Mouse (Mus musculus): ENCODE data around the gene Ints4. TPM values are rescaled to one million over a fixed set of nuclear protein-coding genes. Genes with fewer than 3 reads are reported as not detected.
A peak's percentile ranks its signal among the peaks of the same experiment; 100 is the strongest.
"Not testable (repeated sequence)": the region's sequence is repeated elsewhere in the genome, so short reads cannot be mapped to it uniquely, and the experiment has no call there.

The Ints4 gene
- 64.5 and 69.7 TPM in 2 replicates for polyA plus RNA-seq (2016; fragmentation: Nextera tagmentation; extraction: Ambion mirVana)

GRCm38 (mm10) chr7:97480821-97481339 is at the start of gene Ints4:
TSS of gene Ints4 (plus strand) at chr7:97480956.
- peak within 1 kb of the TSS; percentile 77 for H3K4me3 ChIP-seq
- H3K27me3 ChIP-seq (ENCODE audit: low read depth, poor library complexity, severe bottlenecking): no peaks in the 10 kb centered on the region
- peaks cover 18% of the 10 kb centered on the region for H3K36me3 ChIP-seq
- H3K9me3 ChIP-seq (replicated peaks): no peaks in the 10 kb centered on the region
- DNase-seq (ENCODE audit: low spot score): peak; percentile 85
- H3K4me1 ChIP-seq: peaks cover 8% of the 10 kb centered on the region
- WGBS: under 1% methylated on average over 24 of the region's 24 CpGs
- peak within 1 kb of the TSS; percentile 82 for H3K27ac ChIP-seq

- H3K9me3 ChIP-seq (replicated peaks); H3K4me3 ChIP-seq; DNase-seq (ENCODE audit: low spot score); H3K27ac ChIP-seq; H3K36me3 ChIP-seq; H3K27me3 ChIP-seq (ENCODE audit: low read depth, poor library complexity, severe bottlenecking): not testable (repeated sequence)
- 85% methylated on average over 3 of the region's 3 CpGs for WGBS
- H3K4me1 ChIP-seq: peaks cover 22% of the 10 kb centered on the region
These were observed 47.2 kb upstream of the Ints4 start for GRCm38 (mm10) chr7:97433517-97433916.

GRCm38 (mm10) chr7:97434517-97434916 is 46.2 kb upstream of the Ints4 start:
- Histone ChIP-seq H3K4me1 (peaks cover 17% of the 10 kb centered on the region), H3K9me3 (replicated peaks) (no peaks in the 10 kb centered on the region), H3K27me3 (ENCODE audit: low read depth, poor library complexity, severe bottlenecking) (no peaks in the 10 kb centered on the region), H3K36me3 (no peaks in the 10 kb centered on the region), H3K27ac (no peak overlapping the region), H3K4me3 (no peak overlapping the region)
- WGBS: 92% methylated on average over 10 of the region's 10 CpGs
- DNase-seq (ENCODE audit: low spot score): no peak

- no peaks in the 10 kb centered on the region for H3K27me3 ChIP-seq (ENCODE audit: low read depth, poor library complexity, severe bottlenecking)
- no peak overlapping the region for H3K27ac ChIP-seq
- no peak overlapping the region for H3K4me3 ChIP-seq
- H3K36me3 ChIP-seq: no peaks in the 10 kb centered on the region
- no peak for DNase-seq (ENCODE audit: low spot score)
- H3K4me1 ChIP-seq: peaks cover 9% of the 10 kb centered on the region; the same call in 1 of the 2 replicates
- no peaks in the 10 kb centered on the region for H3K9me3 ChIP-seq (replicated peaks)
These were observed 41.8 kb upstream of the Ints4 start for GRCm38 (mm10) chr7:97438986-97439385.

GRCm38 (mm10) chr7:97446171-97446925 is 34.4 kb upstream of the Ints4 start:
- Histone ChIP-seq H3K27me3 (ENCODE audit: low read depth, poor library complexity, severe bottlenecking) (no peaks in the 10 kb centered on the region), H3K9me3 (replicated peaks) (no peaks in the 10 kb centered on the region), H3K4me1 (no peaks in the 10 kb centered on the region), H3K27ac (no peak overlapping the region), H3K4me3 (no peak overlapping the region), H3K36me3 (no peaks in the 10 kb centered on the region)
- WGBS: 76% methylated on average over 6 of the region's 6 CpGs
- DNase-seq (ENCODE audit: low spot score): no peak

- H3K4me1 ChIP-seq: no peaks in the 10 kb centered on the region
- no peak overlapping the region for H3K27ac ChIP-seq
- no peaks in the 10 kb centered on the region for H3K36me3 ChIP-seq
- WGBS: 74% methylated on average over 6 of the region's 6 CpGs
- DNase-seq (ENCODE audit: low spot score): no peak
- H3K27me3 ChIP-seq (ENCODE audit: low read depth, poor library complexity, severe bottlenecking): no peaks in the 10 kb centered on the region
- no peak overlapping the region for H3K4me3 ChIP-seq
- H3K9me3 ChIP-seq (replicated peaks): no peaks in the 10 kb centered on the region
These were observed 33.7 kb upstream of the Ints4 start for GRCm38 (mm10) chr7:97447050-97447531.

GRCm38 (mm10) chr7:97451023-97451422 is 29.7 kb upstream of the Ints4 start, which contains the start of gene Kctd14:
TSS of gene Kctd14 (plus strand) at chr7:97451323.
- not testable (repeated sequence) for H3K4me3 ChIP-seq; H3K27ac ChIP-seq; H3K9me3 ChIP-seq (replicated peaks); DNase-seq (ENCODE audit: low spot score); H3K36me3 ChIP-seq; H3K27me3 ChIP-seq (ENCODE audit: low read depth, poor library complexity, severe bottlenecking)
- 83% methylated on average over 2 of the region's 2 CpGs for WGBS
- H3K4me1 ChIP-seq: peaks cover 13% of the 10 kb centered on the region

GRCm38 (mm10) chr7:97452196-97452595 is 28.6 kb upstream of the Ints4 start:
- Histone ChIP-seq H3K27me3 (ENCODE audit: low read depth, poor library complexity, severe bottlenecking) (no peaks in the 10 kb centered on the region), H3K27ac (no peak overlapping the region), H3K36me3 (no peaks in the 10 kb centered on the region), H3K9me3 (replicated peaks) (no peaks in the 10 kb centered on the region), H3K4me3 (no peak overlapping the region), H3K4me1 (peaks cover 13% of the 10 kb centered on the region)
- 93% methylated on average over 6 of the region's 6 CpGs for WGBS
- DNase-seq (ENCODE audit: low spot score): no peak

GRCm38 (mm10) chr7:97453141-97453921 is 27.4 kb upstream of the Ints4 start:
- Histone ChIP-seq H3K4me1 (peaks cover 13% of the 10 kb centered on the region), H3K27me3 (ENCODE audit: low read depth, poor library complexity, severe bottlenecking) (no peaks in the 10 kb centered on the region), H3K9me3 (replicated peaks) (no peaks in the 10 kb centered on the region), H3K4me3 (peak overlapping the region; percentile 52), H3K27ac (peak overlapping the region; percentile 77), H3K36me3 (no peaks in the 10 kb centered on the region)
- 8% methylated on average over 27 of the region's 27 CpGs for WGBS
- DNase-seq (ENCODE audit: low spot score): peak; percentile 61

- peaks cover 13% of the 10 kb centered on the region for H3K4me1 ChIP-seq
- no peaks in the 10 kb centered on the region for H3K9me3 ChIP-seq (replicated peaks)
- DNase-seq (ENCODE audit: low spot score): no peak
- no peak overlapping the region for H3K4me3 ChIP-seq
- 94% methylated on average over 10 of the region's 10 CpGs for WGBS
- H3K36me3 ChIP-seq: no peaks in the 10 kb centered on the region
- H3K27ac ChIP-seq: no peak overlapping the region
- no peaks in the 10 kb centered on the region for H3K27me3 ChIP-seq (ENCODE audit: low read depth, poor library complexity, severe bottlenecking)
These were observed 26.0 kb upstream of the Ints4 start for GRCm38 (mm10) chr7:97454795-97455194.

- DNase-seq (ENCODE audit: low spot score): no peak
- 80% methylated on average over 3 of the region's 3 CpGs for WGBS
These were observed 25.2 kb upstream of the Ints4 start for GRCm38 (mm10) chr7:97455577-97455976.

GRCm38 (mm10) chr7:97473001-97473400 is 7.8 kb upstream of the Ints4 start:
- DNase-seq (ENCODE audit: low spot score): no peak
- WGBS: 85% methylated on average over 5 of the region's 5 CpGs
- no peak overlapping the region for H3K4me3 ChIP-seq
- H3K9me3 ChIP-seq (replicated peaks): no peaks in the 10 kb centered on the region
- H3K27ac ChIP-seq: no peak overlapping the region
- H3K27me3 ChIP-seq (ENCODE audit: low read depth, poor library complexity, severe bottlenecking): no peaks in the 10 kb centered on the region
- no peaks in the 10 kb centered on the region for H3K36me3 ChIP-seq
- no peaks in the 10 kb centered on the region for H3K4me1 ChIP-seq

More at GRCm38 (mm10) chr7:97455577-97455976, 25.2 kb upstream of the Ints4 start:
- H3K27ac ChIP-seq: no peak overlapping the region
- H3K9me3 ChIP-seq (replicated peaks): no peaks in the 10 kb centered on the region
- H3K4me1 ChIP-seq: peaks cover 13% of the 10 kb centered on the region
- H3K36me3 ChIP-seq: no peaks in the 10 kb centered on the region
- H3K27me3 ChIP-seq (ENCODE audit: low read depth, poor library complexity, severe bottlenecking): no peaks in the 10 kb centered on the region
- H3K4me3 ChIP-seq: no peak overlapping the region

- Histone ChIP-seq H3K27me3 (ENCODE audit: low read depth, poor library complexity, severe bottlenecking) (no peaks in the 10 kb centered on the region), H3K4me1 (peaks cover 8% of the 10 kb centered on the region)
- 73% methylated on average over 3 of the region's 3 CpGs for WGBS
These were observed 1.4 kb upstream of the Ints4 start for GRCm38 (mm10) chr7:97479349-97479748.

More at GRCm38 (mm10) chr7:97479349-97479748, 1.4 kb upstream of the Ints4 start:
- H3K9me3 ChIP-seq (replicated peaks): no peaks in the 10 kb centered on the region
- no peak overlapping the region for H3K4me3 ChIP-seq
- 0 out of 2 replicates have a peak, but pooled peaks cover 4% of the 10 kb centered on the region for H3K36me3 ChIP-seq
- no peak overlapping the region for H3K27ac ChIP-seq
- DNase-seq (ENCODE audit: low spot score): no peak
